Mouse (Mus musculus) kidney, embryonic 14.5 days (tissue): Measurements from ENCODE around the gene Plxnd1. TPM values are rescaled to one million over a fixed set of nuclear protein-coding genes. Genes with fewer than 3 reads are reported as not detected.

Source experiments
- ATAC-seq: fragments of 200-750 bp; cut with Nextera tagmentation; 2 replicates; pipeline ENCODE4 v1.8.0; 2017; ENCODE audit warnings: moderate number of reproducible peaks, mild to moderate bottlenecking, moderate TSS enrichment, moderate library complexity; ENCODE audit not compliant: low FRiP score, low TSS enrichment
- H3K27ac ChIP-seq: fragments of 300-500 bp; sonication (generic); 2 replicates; pipeline ENCODE4 v1.5.1; 2014; ENCODE audit warnings: low read depth, mild to moderate bottlenecking, low read length, moderate library complexity, mixed read lengths
- H3K27me3 ChIP-seq: fragments of 300-500 bp; sonication (generic); 2 replicates; pipeline ENCODE4 v1.6.1; 2014; ENCODE audit warnings: mild to moderate bottlenecking, low read length; ENCODE audit not compliant: control insufficient read depth, insufficient read depth
- H3K36me3 ChIP-seq: fragments of 300-500 bp; sonication (generic); 2 replicates; pipeline ENCODE4 v1.6.1; 2014; ENCODE audit warnings: low read length, mixed read lengths; ENCODE audit not compliant: control insufficient read depth, insufficient read depth
- H3K4me1 ChIP-seq: fragments of 300-500 bp; sonication (generic); 2 replicates; pipeline ENCODE4 v1.6.1; 2014; ENCODE audit warnings: low read length, mixed read lengths; ENCODE audit not compliant: control insufficient read depth, insufficient read depth
- H3K4me2 ChIP-seq: fragments of 300-500 bp; sonication (generic); replicated peaks from 2 replicates; pipeline ENCODE4 v1.6.1; 2014; ENCODE audit warnings: low read depth, mild to moderate bottlenecking, low read length
- H3K4me3 ChIP-seq: fragments of 300-500 bp; sonication (generic); 2 replicates; pipeline ENCODE4 v1.5.1; 2014; ENCODE audit warnings: mild to moderate bottlenecking, low read length
- H3K9ac ChIP-seq: fragments of 300-500 bp; sonication (generic); 2 replicates; pipeline ENCODE4 v1.6.1; 2014; ENCODE audit warnings: low read depth, mild to moderate bottlenecking, low read length, moderate library complexity
- H3K9me3 ChIP-seq: fragments of 300-500 bp; sonication (generic); 2 replicates; pipeline ENCODE4 v1.6.1; 2016; ENCODE audit warnings: low read length; ENCODE audit not compliant: control insufficient read depth
- WGBS: fragments of 180-500 bp; shearing (Covaris S2); extraction: QIAGEN DNeasy Blood & Tissue Kit; methylation state at CpG from one replicate; pipeline ENCODE4 v1.1.7; 2014; 5-methylcytosine and 5-hydroxymethylcytosine counted together
- polyA plus RNA-seq: library from polyadenylated mRNA; unstranded; fragments of >200 nt; fragmentation: Nextera tagmentation; extraction: Ambion mirVana; gene quantifications from 2 replicates; pipeline ENCODE4 v1.2.1, GENCODE M21; 2014

The Plxnd1 gene
- polyA plus RNA-seq, 1 experiment from 2014 or later, result 62.7 TPM

GRCm38 (mm10) chr6:115989607-115990006 lies 5.2 kb downstream of the Plxnd1 start:
- Histone ChIP-seq H3K4me3 (peak overlapping the region; percentile 71), H3K36me3 (no peaks in the 10 kb centered on the region; the same call in 1 of the 2 replicates), H3K4me1 (peaks cover 69% of the 10 kb centered on the region), H3K9ac (peak overlapping the region; percentile 78), H3K27ac (no peak overlapping the region), H3K9me3 (no peaks in the 10 kb centered on the region), H3K4me2 (peak overlapping the region; percentile 92), H3K27me3 (peaks cover 7% of the 10 kb centered on the region; the same call in 1 of the 2 replicates)
- WGBS, result 83% methylated on average over 4 of the region's 4 CpGs
- no peak for ATAC-seq

GRCm38 (mm10) chr6:115989032-115989431 lies 5.8 kb downstream of the Plxnd1 start:
- H3K27ac ChIP-seq, result no peak overlapping the region
- 70% methylated on average over 5 of the region's 5 CpGs for WGBS
- H3K9ac ChIP-seq, result peak overlapping the region; percentile 78; the same call in 1 of the 2 replicates
- H3K27me3 ChIP-seq, result peaks cover 4% of the 10 kb centered on the region; the same call in 1 of the 2 replicates
- peak overlapping the region; percentile 92 for H3K4me2 ChIP-seq
- H3K36me3 ChIP-seq, result no peaks in the 10 kb centered on the region; the same call in 1 of the 2 replicates
- H3K9me3 ChIP-seq, result no peaks in the 10 kb centered on the region
- H3K4me3 ChIP-seq, result peak overlapping the region; percentile 71; the same call in 1 of the 2 replicates
- peaks cover 75% of the 10 kb centered on the region for H3K4me1 ChIP-seq
- ATAC-seq, result no peak

GRCm38 (mm10) chr6:115987096-115987747 lies 7.6 kb downstream of the Plxnd1 start:
- Histone ChIP-seq H3K4me1 (peaks cover 76% of the 10 kb centered on the region), H3K9me3 (no peaks in the 10 kb centered on the region), H3K36me3 (no peaks in the 10 kb centered on the region; the same call in 1 of the 2 replicates), H3K4me2 (peak overlapping the region; percentile 31), H3K27ac (peak overlapping the region; percentile 51; the same call in 1 of the 2 replicates), H3K9ac (peak overlapping the region; percentile 28; the same call in 1 of the 2 replicates), H3K4me3 (peak overlapping the region; percentile 0; the same call in 1 of the 2 replicates), H3K27me3 (no peaks in the 10 kb centered on the region)
- no peak for ATAC-seq
- WGBS, result 48% methylated on average over 9 of the region's 9 CpGs

- H3K27me3 ChIP-seq, result no peaks in the 10 kb centered on the region
- peaks cover 74% of the 10 kb centered on the region for H3K4me1 ChIP-seq
- ATAC-seq, result no peak
- peak overlapping the region; percentile 0; the same call in 1 of the 2 replicates for H3K4me3 ChIP-seq
- no peaks in the 10 kb centered on the region for H3K9me3 ChIP-seq
- 0 out of 2 replicates have a peak overlapping the region, but pooled peaks have one; percentile 28 for H3K9ac ChIP-seq
- H3K4me2 ChIP-seq, result peak overlapping the region; percentile 31; the same call in 1 of the 2 replicates
- H3K36me3 ChIP-seq, result no peaks in the 10 kb centered on the region; the same call in 1 of the 2 replicates
- H3K27ac ChIP-seq, result peak overlapping the region; percentile 47; the same call in 1 of the 2 replicates
- 52% methylated on average over 12 of the region's 12 CpGs for WGBS
Observed at GRCm38 (mm10) chr6:115986472-115987095, 8.2 kb downstream of the Plxnd1 start.

- WGBS, result 30% methylated on average over 9 of the region's 9 CpGs
- Histone ChIP-seq H3K9me3 (no peaks in the 10 kb centered on the region), H3K4me2 (peak overlapping the region; percentile 31; the same call in 1 of the 2 replicates), H3K4me1 (peaks cover 65% of the 10 kb centered on the region), H3K27me3 (no peaks in the 10 kb centered on the region), H3K27ac (no peak overlapping the region), H3K36me3 (no peaks in the 10 kb centered on the region; the same call in 1 of the 2 replicates), H3K9ac (0 out of 2 replicates have a peak overlapping the region, but pooled peaks have one; percentile 40), H3K4me3 (0 out of 2 replicates have a peak overlapping the region, but pooled peaks have one; percentile 2)
- ATAC-seq, result no peak
Observed at GRCm38 (mm10) chr6:115985622-115986021, 9.2 kb downstream of the Plxnd1 start.

- H3K27me3 ChIP-seq, result no peaks in the 10 kb centered on the region
- peak overlapping the region; percentile 40; the same call in 1 of the 2 replicates for H3K9ac ChIP-seq
- peaks cover 62% of the 10 kb centered on the region for H3K4me1 ChIP-seq
- peak overlapping the region; percentile 23 for H3K4me2 ChIP-seq
- H3K4me3 ChIP-seq, result no peak overlapping the region
- H3K36me3 ChIP-seq, result peaks cover 8% of the 10 kb centered on the region
- H3K9me3 ChIP-seq, result no peaks in the 10 kb centered on the region
- peak overlapping the region; percentile 89 for H3K27ac ChIP-seq
- no peak for ATAC-seq
- WGBS, result 71% methylated on average over 7 of the region's 7 CpGs
Observed at GRCm38 (mm10) chr6:115984580-115984979, 10.2 kb downstream of the Plxnd1 start.

GRCm38 (mm10) chr6:115983306-115984038 lies 11.3 kb downstream of the Plxnd1 start:
- Histone ChIP-seq H3K4me1 (peaks cover 58% of the 10 kb centered on the region), H3K4me3 (no peak overlapping the region; the same call in 1 of the 2 replicates), H3K27me3 (no peaks in the 10 kb centered on the region), H3K27ac (peak overlapping the region; percentile 89), H3K9ac (peak overlapping the region; percentile 34; the same call in 1 of the 2 replicates), H3K36me3 (peaks cover 13% of the 10 kb centered on the region), H3K4me2 (peak overlapping the region; percentile 25), H3K9me3 (no peaks in the 10 kb centered on the region)
- peak; percentile 58; the same call in 1 of the 2 replicates for ATAC-seq
- 23% methylated on average over 12 of the region's 12 CpGs for WGBS

- Histone ChIP-seq H3K4me3 (no peak overlapping the region; the same call in 1 of the 2 replicates), H3K36me3 (peaks cover 13% of the 10 kb centered on the region), H3K4me2 (peak overlapping the region; percentile 25), H3K9me3 (no peaks in the 10 kb centered on the region), H3K27ac (peak overlapping the region; percentile 89), H3K27me3 (no peaks in the 10 kb centered on the region), H3K9ac (0 out of 2 replicates have a peak overlapping the region, but pooled peaks have one; percentile 28), H3K4me1 (peaks cover 59% of the 10 kb centered on the region)
- peak; percentile 48; the same call in 1 of the 2 replicates for ATAC-seq
- 29% methylated on average over 7 of the region's 7 CpGs for WGBS
Observed at GRCm38 (mm10) chr6:115982889-115983288, 11.9 kb downstream of the Plxnd1 start.
